Mouse (Mus musculus) stomach, embryonic 16.5 days (tissue): ENCODE data around the gene Pigk. TPM values are rescaled to one million over a fixed set of nuclear protein-coding genes. Genes with fewer than 3 reads are reported as not detected.

Source experiments
- ATAC-seq: fragments of 200-750 bp; cut with Nextera tagmentation; 2 replicates; pipeline ENCODE4 v1.8.0; 2017; ENCODE audit warnings: moderate number of reproducible peaks, moderate TSS enrichment; ENCODE audit not compliant: insufficient read depth, low FRiP score
- H3K27ac ChIP-seq: fragments of 300-500 bp; sonication (generic); 2 replicates; pipeline ENCODE4 v1.5.1; 2014; ENCODE audit warnings: low read length
- H3K27me3 ChIP-seq: fragments of 300-500 bp; sonication (generic); 2 replicates; pipeline ENCODE4 v1.6.1; 2014; ENCODE audit warnings: low read length, control low read depth, mixed read lengths; ENCODE audit not compliant: control insufficient read depth, insufficient read depth
- H3K36me3 ChIP-seq: fragments of 300-500 bp; sonication (generic); 2 replicates; pipeline ENCODE4 v1.6.1; 2014; ENCODE audit warnings: low read length; ENCODE audit not compliant: control insufficient read depth, insufficient read depth
- H3K4me1 ChIP-seq: fragments of 300-500 bp; sonication (generic); 2 replicates; pipeline ENCODE4 v1.6.1; 2014; ENCODE audit warnings: low read length, control low read depth, mixed read lengths; ENCODE audit not compliant: control insufficient read depth, insufficient read depth
- H3K4me2 ChIP-seq: fragments of 300-500 bp; sonication (generic); 2 replicates; pipeline ENCODE4 v1.6.1; 2014; ENCODE audit warnings: low read depth, low read length, mixed read lengths
- H3K4me3 ChIP-seq: fragments of 300-500 bp; sonication (generic); replicated peaks from 2 replicates; pipeline ENCODE4 v1.5.1; 2014; ENCODE audit warnings: mild to moderate bottlenecking, low read length
- H3K9ac ChIP-seq: fragments of 300-500 bp; sonication (generic); 2 replicates; pipeline ENCODE4 v1.6.1; 2014; ENCODE audit warnings: low read length
- H3K9me3 ChIP-seq: fragments of 300-500 bp; sonication (generic); replicated peaks from 2 replicates; pipeline ENCODE4 v1.6.1; 2016; ENCODE audit warnings: low read length, control low read depth; ENCODE audit not compliant: control insufficient read depth
- WGBS: fragments of 180-500 bp; shearing (Covaris S2); extraction: QIAGEN DNeasy Blood & Tissue Kit; methylation state at CpG from one replicate; pipeline ENCODE4 v1.1.7; 2014; 5-methylcytosine and 5-hydroxymethylcytosine counted together
- polyA plus RNA-seq: library from polyadenylated mRNA; unstranded; fragments of >200 nt; fragmentation: Nextera tagmentation; extraction: Ambion mirVana; gene quantifications from 2 replicates; pipeline ENCODE4 v1.2.1, GENCODE M21; 2015

Gene Pigk
- polyA plus RNA-seq, 1 experiment from 2014 or later: 39.0 TPM

DNA sequence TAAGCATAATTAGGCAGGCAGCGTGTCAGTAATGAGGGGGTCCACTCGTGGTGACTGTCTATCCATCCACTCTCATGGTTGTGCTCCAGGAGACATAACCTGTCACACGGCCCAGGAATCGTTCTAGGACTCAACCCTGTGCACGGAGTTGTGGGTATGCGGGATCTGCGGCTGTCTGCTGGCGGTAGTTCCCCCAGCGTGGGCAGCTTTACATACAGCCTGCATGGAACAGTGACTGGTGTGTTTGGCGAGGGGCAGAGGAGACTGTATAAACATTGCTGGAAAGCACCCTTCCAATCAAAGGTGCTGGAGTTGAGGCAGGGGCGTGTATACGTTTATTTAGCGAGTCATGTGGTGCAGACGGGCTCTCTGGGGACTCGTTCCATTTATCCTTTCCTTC lies 209.6 kb downstream of the Pigk start:
- H3K4me2 ChIP-seq: peak overlapping the region; percentile 32
- no peaks in the 10 kb centered on the region for H3K9me3 ChIP-seq
- H3K4me1 ChIP-seq: no peaks in the 10 kb centered on the region; the same call in 1 of the 2 replicates
- 31% methylated on average over 15 of the region's 15 CpGs for WGBS
- H3K27me3 ChIP-seq: no peaks in the 10 kb centered on the region
- H3K27ac ChIP-seq: no peak overlapping the region
- H3K9ac ChIP-seq: no peak overlapping the region
- H3K36me3 ChIP-seq: no peaks in the 10 kb centered on the region
- no peak overlapping the region for H3K4me3 ChIP-seq
- no peak for ATAC-seq

DNA sequence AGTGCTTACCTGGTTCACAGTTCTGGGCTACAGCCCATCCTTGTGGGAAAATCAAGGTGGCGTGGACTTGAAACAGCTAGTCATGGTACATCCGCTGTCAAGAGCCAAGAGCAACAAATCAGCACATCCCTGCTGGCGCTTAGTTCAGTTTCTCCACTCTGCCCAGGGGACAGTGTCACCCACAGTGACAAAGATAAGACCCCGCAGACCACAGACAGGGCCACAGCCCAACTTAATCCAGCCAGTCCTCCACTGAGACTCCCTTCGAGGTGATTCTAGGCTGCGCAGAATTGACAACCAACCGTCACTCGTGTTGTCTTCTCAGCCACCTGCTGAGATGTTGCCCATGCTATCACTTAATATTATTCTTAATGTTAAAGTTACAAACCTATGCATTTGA lies 211.5 kb downstream of the Pigk start:
- no peak overlapping the region for H3K9ac ChIP-seq
- 91% methylated on average over 8 of the region's 8 CpGs for WGBS
- H3K9me3 ChIP-seq: no peaks in the 10 kb centered on the region
- H3K4me1 ChIP-seq: no peaks in the 10 kb centered on the region; the same call in 1 of the 2 replicates
- no peak for ATAC-seq
- no peaks in the 10 kb centered on the region for H3K36me3 ChIP-seq
- no peak overlapping the region for H3K4me2 ChIP-seq
- H3K4me3 ChIP-seq: no peak overlapping the region
- no peaks in the 10 kb centered on the region for H3K27me3 ChIP-seq
- H3K27ac ChIP-seq: no peak overlapping the region

DNA sequence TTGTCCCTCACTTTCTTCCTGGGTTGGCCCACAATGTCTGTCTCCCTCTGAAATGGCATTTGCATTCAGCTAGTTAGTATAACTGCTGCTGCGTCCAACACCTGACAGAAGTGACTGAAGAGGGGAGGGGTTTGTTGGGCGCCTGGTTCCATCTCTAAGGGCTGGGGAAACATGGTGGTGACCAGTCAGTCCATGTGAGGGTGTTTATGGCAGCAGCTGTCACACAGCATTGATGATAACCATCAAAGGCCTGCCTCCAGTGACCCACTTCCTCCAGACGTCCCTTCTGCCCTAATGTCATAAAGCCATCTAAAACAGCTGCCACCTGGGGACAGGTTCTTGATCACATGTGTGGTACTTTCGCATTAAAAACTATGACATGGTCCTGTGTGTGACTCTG lies 212.3 kb downstream of the Pigk start:
- H3K4me2 ChIP-seq: no peak overlapping the region
- H3K4me3 ChIP-seq: no peak overlapping the region
- no peaks in the 10 kb centered on the region for H3K27me3 ChIP-seq
- no peaks in the 10 kb centered on the region; the same call in 1 of the 2 replicates for H3K4me1 ChIP-seq
- no peak overlapping the region for H3K27ac ChIP-seq
- no peak for ATAC-seq
- no peak overlapping the region for H3K9ac ChIP-seq
- WGBS: 67% methylated on average over 4 of the region's 4 CpGs
- no peaks in the 10 kb centered on the region for H3K9me3 ChIP-seq
- H3K36me3 ChIP-seq: no peaks in the 10 kb centered on the region

DNA sequence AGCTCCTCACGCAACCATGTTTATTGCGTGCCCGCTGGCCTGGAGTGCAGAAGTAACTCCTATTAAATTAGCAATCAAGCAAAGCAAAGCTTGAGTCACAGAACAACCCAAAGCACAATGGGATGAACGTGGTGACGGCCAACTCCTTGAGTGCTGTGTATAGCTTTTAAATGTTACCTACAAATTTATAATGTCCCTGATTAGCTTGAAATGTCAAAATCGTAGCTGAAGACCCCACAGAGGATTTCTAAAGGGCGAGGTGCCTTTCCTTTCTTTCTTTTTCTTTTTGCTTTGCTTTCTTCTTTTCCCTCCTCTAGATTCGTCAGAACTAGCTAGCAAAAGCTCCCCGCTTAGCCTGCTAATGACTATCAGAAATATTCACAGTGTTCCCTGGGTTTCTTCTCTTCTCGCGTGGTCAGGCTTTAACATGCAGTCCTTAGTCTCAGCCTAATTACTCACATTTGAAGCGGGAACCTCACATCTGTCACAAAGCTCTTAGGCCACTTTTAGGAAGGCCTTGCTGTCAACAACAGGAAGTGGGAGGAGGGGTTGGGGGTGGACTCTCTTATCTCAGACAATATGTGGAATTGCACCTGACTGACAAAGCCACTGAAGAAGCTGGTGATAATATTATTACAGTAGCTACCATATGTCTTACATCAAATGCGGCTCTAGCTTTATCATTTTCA lies 214.5 kb downstream of the Pigk start:
- no peaks in the 10 kb centered on the region for H3K27me3 ChIP-seq
- no peak overlapping the region for H3K4me2 ChIP-seq
- ATAC-seq: no peak
- no peak overlapping the region for H3K27ac ChIP-seq
- no peaks in the 10 kb centered on the region for H3K4me1 ChIP-seq
- H3K9ac ChIP-seq: no peak overlapping the region
- no peak overlapping the region for H3K4me3 ChIP-seq
- 56% methylated on average over 13 of the region's 13 CpGs for WGBS
- no peaks in the 10 kb centered on the region for H3K36me3 ChIP-seq
- no peaks in the 10 kb centered on the region for H3K9me3 ChIP-seq

DNA sequence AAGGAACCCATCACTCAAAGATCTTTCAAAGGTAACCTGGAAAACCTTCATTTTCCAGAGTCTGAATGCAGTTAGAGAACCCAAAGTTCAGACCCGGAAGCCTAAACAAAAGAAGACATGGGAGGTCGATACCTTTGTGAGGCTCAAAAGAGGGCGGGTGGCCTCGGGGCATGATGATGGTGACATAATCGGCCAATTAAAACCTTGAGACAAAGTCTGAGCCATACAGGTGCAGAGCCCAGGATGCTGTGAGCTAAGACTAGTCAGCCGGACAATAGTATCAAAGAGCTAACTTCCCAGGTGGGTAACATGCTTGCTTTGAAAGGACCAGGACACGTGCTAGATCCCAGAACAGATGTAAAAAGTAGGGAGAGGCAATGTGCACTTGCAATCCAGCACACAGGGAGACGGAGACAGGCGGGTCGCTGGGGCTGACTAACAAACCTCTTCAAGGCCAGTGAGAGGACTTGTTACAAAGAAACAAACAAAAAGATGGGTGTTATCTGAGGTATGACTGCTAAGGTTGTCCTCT lies 215.4 kb downstream of the Pigk start:
- Histone ChIP-seq H3K36me3 (no peaks in the 10 kb centered on the region), H3K9ac (no peak overlapping the region), H3K27ac (no peak overlapping the region), H3K4me1 (no peaks in the 10 kb centered on the region), H3K4me2 (no peak overlapping the region), H3K27me3 (no peaks in the 10 kb centered on the region), H3K9me3 (no peaks in the 10 kb centered on the region), H3K4me3 (no peak overlapping the region)
- 60% methylated on average over 10 of the region's 10 CpGs for WGBS
- no peak for ATAC-seq

DNA sequence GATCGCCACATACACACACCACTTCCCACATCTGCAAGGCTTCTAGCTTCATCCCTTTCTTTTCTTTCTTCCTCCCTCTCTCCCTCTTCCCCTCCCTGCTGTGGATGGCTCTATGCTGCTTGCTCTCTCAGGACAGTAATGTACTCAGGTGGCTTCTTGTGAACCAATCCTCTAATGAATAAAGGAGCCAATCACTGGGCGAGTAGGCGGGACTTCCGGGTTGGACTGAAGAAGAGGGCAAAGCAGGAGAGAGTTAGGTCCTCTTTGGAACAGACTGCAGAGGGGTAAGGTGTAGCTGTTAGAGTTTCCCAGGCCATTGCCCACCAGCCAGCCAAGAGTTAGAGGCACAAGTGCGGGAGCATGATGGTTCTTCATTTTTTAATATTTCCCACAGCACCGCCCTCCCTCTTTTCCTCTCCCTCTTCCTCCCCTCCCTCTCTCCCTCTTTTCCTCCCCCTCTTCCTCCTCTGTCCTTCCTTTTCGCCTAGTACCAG lies 215.9 kb downstream of the Pigk start:
- H3K36me3 ChIP-seq: no peaks in the 10 kb centered on the region
- ATAC-seq: no peak
- no peak overlapping the region for H3K9ac ChIP-seq
- H3K4me2 ChIP-seq: no peak overlapping the region
- H3K27ac ChIP-seq: no peak overlapping the region
- H3K27me3 ChIP-seq: no peaks in the 10 kb centered on the region
- no peak overlapping the region for H3K4me3 ChIP-seq
- no peaks in the 10 kb centered on the region for H3K9me3 ChIP-seq
- no peaks in the 10 kb centered on the region for H3K4me1 ChIP-seq
- 75% methylated on average over 7 of the region's 7 CpGs for WGBS

DNA sequence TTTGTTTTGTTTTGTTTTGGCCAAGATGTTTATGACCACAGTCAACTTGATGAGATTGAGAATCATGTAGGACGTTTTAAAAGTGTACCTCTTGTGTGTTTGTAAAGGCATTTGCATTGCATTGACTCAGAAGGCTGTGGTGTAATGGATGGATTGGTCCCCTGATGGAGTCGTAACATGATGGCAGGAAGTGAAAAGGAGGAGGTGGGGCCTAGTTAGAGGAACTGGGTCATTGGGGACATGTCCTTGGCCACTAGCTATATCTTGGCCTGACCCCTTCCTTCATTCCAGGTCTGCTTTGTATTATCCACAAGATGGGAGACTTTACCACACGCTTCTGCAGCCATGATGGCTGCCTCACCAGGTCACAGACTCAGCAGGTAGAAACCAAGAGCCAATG lies 217.5 kb downstream of the Pigk start:
- Histone ChIP-seq H3K4me1 (no peaks in the 10 kb centered on the region), H3K4me2 (no peak overlapping the region), H3K27ac (no peak overlapping the region), H3K27me3 (no peaks in the 10 kb centered on the region), H3K4me3 (no peak overlapping the region), H3K9me3 (no peaks in the 10 kb centered on the region), H3K9ac (no peak overlapping the region), H3K36me3 (no peaks in the 10 kb centered on the region)
- 87% methylated on average over 3 of the region's 3 CpGs for WGBS
- no peak for ATAC-seq

DNA sequence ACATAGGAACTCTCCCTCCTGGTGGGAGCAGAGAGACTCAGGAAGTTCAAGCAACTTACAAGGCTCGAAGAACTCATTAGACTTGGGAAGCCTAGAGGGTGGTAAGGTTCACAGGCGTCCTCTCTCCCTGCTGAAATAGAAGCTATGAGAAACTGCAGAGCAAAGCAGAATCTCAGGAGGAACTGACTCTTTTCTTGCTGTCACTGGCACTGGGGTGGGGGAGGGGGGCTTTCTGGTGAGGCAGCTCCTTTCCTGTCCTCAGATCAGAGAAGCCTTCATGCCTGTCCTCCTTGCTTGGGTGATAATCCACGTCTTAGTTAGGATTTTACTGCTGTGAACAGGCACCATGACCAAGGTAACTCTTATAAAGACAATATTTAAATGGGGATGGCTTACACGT lies 218.2 kb downstream of the Pigk start:
- WGBS: 65% methylated on average over 4 of the region's 4 CpGs
- no peaks in the 10 kb centered on the region for H3K4me1 ChIP-seq
- H3K4me3 ChIP-seq: no peak overlapping the region
- H3K36me3 ChIP-seq: no peaks in the 10 kb centered on the region
- no peak overlapping the region for H3K4me2 ChIP-seq
- no peak overlapping the region for H3K9ac ChIP-seq
- H3K9me3 ChIP-seq: no peaks in the 10 kb centered on the region
- H3K27ac ChIP-seq: no peak overlapping the region
- no peak for ATAC-seq
- no peaks in the 10 kb centered on the region for H3K27me3 ChIP-seq

DNA sequence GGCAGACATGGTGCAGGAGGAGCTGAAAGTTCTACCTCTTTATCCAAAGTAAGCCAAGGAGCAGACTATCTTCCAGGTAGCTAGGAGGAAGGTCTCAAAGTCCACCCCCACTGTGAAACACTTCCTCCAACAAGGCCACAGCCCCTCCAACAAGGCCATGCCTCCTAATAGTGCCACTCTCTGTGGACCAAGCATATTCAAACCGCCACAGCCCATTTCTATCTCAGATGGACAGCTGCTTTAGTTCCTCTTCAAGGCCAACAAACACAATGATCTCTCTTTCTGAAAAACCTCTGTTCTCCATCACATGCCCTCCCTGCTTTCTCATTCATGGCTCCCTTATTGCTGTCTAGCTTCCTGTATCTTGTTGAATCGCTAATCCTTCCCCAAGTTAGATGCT lies 218.6 kb downstream of the Pigk start:
- Histone ChIP-seq H3K9ac (no peak overlapping the region), H3K4me2 (no peak overlapping the region), H3K27ac (no peak overlapping the region), H3K4me3 (no peak overlapping the region), H3K4me1 (no peaks in the 10 kb centered on the region), H3K36me3 (no peaks in the 10 kb centered on the region), H3K9me3 (no peaks in the 10 kb centered on the region), H3K27me3 (no peaks in the 10 kb centered on the region)
- ATAC-seq: no peak
- WGBS: 78% methylated on average over 2 of the region's 2 CpGs
